In genomic region chr14:57746001-57746771, GRCm38 (mm10) we compare ENCODE assay signal across 8 mouse cellular contexts. TPM values are rescaled to one million over a fixed set of nuclear protein-coding genes. Genes with fewer than 3 reads are reported as not detected.
DNase-seq lines count a peak whose midpoint lies in the region; ATAC-seq and TF ChIP-seq lines count a peak whose summit lies in the region.

Gm49361 (minus strand) TSS chr14:57746103.

- TF ChIP-seq CTCF in gastrocnemius, adult 2 months (IDR thresholded peaks at IDR 0.05): peak; percentile 41

- no peaks in the 10 kb centered on the region for H3K9me3 ChIP-seq in hindbrain, embryonic 16.5 days (ENCODE audit: control insufficient read depth, low read length)

- under 1% methylated on average over 49 of the region's 68 CpGs for WGBS in hindbrain, embryonic 16.5 days

- intact Hi-C loops in gastrocnemius, adult 2 months (cut with DNase I): loop anchor here (1.0 to 10.0 kb wide), 2 partner anchors 52 to 61 kb away; partner anchors contain the start of gene Sap18

- ATAC-seq in hindbrain, embryonic 16.5 days: peak; percentile 92

- peak within 1 kb of the TSS; percentile 99 for H3K27ac ChIP-seq in gastrocnemius, adult 2 months
- peak within 1 kb of the TSS; percentile 86 for H3K27ac ChIP-seq in hindbrain, embryonic 16.5 days (ENCODE audit: low read depth, low read length)

- H3K4me1 ChIP-seq in hindbrain, embryonic 16.5 days (ENCODE audit: control insufficient read depth, insufficient read depth, low read depth, low read length): peaks cover 10% of the 10 kb centered on the region

- peak within 1 kb of the TSS; percentile 99 for H3K4me3 ChIP-seq in gastrocnemius, adult 2 months
- peak within 1 kb of the TSS; percentile 91 for H3K4me3 ChIP-seq in hindbrain, embryonic 16.5 days (ENCODE audit: low read length)

- peak within 1 kb of the TSS; percentile 84 for H3K4me2 ChIP-seq in hindbrain, embryonic 16.5 days (ENCODE audit: low read length)

- no peaks in the 10 kb centered on the region for H3K27me3 ChIP-seq in hindbrain, embryonic 16.5 days (replicated peaks; ENCODE audit: control insufficient read depth, insufficient read depth, low read length)

- DNase-seq in WW6 (ENCODE audit: low read depth, low spot score): peak; percentile 62
- peak; percentile 57 to 77 for DNase-seq in cerebellum, postnatal 4 days (ENCODE audit: low spot score in 2 of 2)
- DNase-seq in gastrocnemius, adult 2 months: peak; percentile 97
- DNase-seq in left cerebral cortex, adult 18-20 months (ENCODE audit: low spot score in 2 of 2): peak; percentile 74 to 76
- DNase-seq in lung, postnatal 4 days: peak; percentile 95 to 97
- peak; percentile 90 for DNase-seq in retina, postnatal 1 day
- peak; percentile 87 to 90 for DNase-seq in urinary bladder, adult 18-20 months (ENCODE audit: low spot score in 2 of 2)

- H3K36me3 ChIP-seq in hindbrain, embryonic 16.5 days (ENCODE audit: control insufficient read depth, insufficient read depth, low read length): no peaks in the 10 kb centered on the region

- peak within 1 kb of the TSS; percentile 82 for H3K9ac ChIP-seq in hindbrain, embryonic 16.5 days (ENCODE audit: low read depth, low read length)

RNA-seq across cellular contexts. Expression of gene Gm49361, which starts in this region (rescaled TPM):
- not detected for total RNA-seq in gastrocnemius, adult 2 months (2021)
- polyA plus RNA-seq in hindbrain, embryonic 16.5 days (2015; fragmentation: Nextera tagmentation; extraction: Ambion mirVana): not detected in 2 replicates
- under 1 TPM; 0.81 to 0.82 TPM for total RNA-seq in left cerebral cortex, adult 18-20 months (2021)

Comparison
In these comparisons a context has a peak if more than half of its experiments do, and no peak if none do; other contexts are left out.
1. Peak in every context shown above with its lines: DNase-seq, ATAC-seq, H3K4me3 ChIP-seq and H3K27ac ChIP-seq.
2. Peak in DNase-seq, H3K4me3 ChIP-seq and H3K27ac ChIP-seq in gastrocnemius, adult 2 months; RNA of the gene not detected or under 1 TPM.
3. Peak in ATAC-seq, H3K4me3 ChIP-seq, H3K27ac ChIP-seq, H3K9ac ChIP-seq and H3K4me2 ChIP-seq in hindbrain, embryonic 16.5 days; RNA of the gene not detected or under 1 TPM.
4. Peak in DNase-seq in left cerebral cortex, adult 18-20 months; RNA of the gene not detected or under 1 TPM.